Mouse (Mus musculus): ENCODE measurements at regions not wholly inside any gene's neighbourhood (a gene's known extent, or its start where the extent isn't known, plus 50 kb on each side); places are given as distances from the start of the nearest gene placed in this dataset.

DNA sequence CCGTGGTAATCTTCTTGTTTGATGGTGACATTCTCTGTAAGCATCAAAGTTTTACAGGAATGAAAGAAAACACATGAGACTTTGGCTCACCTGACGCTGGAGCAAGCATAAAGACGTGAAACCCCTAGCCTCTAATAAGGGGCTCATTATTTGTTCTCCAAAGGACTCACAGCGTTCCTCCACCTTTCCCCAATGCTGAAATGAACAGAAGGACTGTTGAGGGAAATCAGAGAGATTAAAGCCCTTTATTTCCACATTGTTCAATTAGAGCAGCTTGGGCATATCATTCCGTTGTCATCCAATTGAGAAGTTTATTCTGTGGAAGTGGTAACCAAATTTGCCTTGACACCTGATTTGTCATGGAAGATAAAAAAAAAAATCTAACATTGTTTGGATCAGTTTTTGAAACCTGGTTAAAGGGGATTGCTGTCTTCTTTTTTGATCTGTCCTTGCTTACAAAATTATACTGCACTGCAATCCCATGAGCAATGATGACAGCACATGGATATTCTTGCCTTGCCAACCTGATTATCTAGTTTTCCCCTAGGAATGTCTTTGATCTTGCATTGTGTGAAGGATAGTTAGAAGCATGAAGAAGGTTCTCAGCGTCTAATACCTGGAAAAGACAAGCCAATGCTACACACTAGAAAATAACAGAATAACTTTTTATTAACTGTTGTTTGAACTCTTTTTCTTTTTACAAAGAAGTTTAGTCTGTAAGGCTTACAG lies 62.1 kb upstream of the Mrps30 start:
- Histone ChIP-seq H3K4me2 (ENCODE audit: low read depth, severe bottlenecking) (no peak overlapping the region), H3K4me3 (ENCODE audit: low read depth, low read length) (no peak overlapping the region), H3K9ac (ENCODE audit: low read length) (no peak overlapping the region), H3K4me1 (ENCODE audit: control insufficient read depth, insufficient read depth, low read length) (no peaks in the 10 kb centered on the region), H3K9me3 (ENCODE audit: control insufficient read depth, low read length) (no peaks in the 10 kb centered on the region), H3K27me3 (ENCODE audit: control insufficient read depth, insufficient read depth, low read length) (no peaks in the 10 kb centered on the region), H3K27ac (replicated peaks; ENCODE audit: low read depth, low read length) (no peak overlapping the region), H3K36me3 (ENCODE audit: control insufficient read depth, insufficient read depth, low read length) (no peaks in the 10 kb centered on the region)
- no peak for DNase-seq (ENCODE audit: low spot score)
- no peak for ATAC-seq (ENCODE audit: insufficient number of reproducible peaks, low FRiP score, low TSS enrichment, low read depth)
- WGBS: 56% methylated on average over 6 of the region's 6 CpGs

DNA sequence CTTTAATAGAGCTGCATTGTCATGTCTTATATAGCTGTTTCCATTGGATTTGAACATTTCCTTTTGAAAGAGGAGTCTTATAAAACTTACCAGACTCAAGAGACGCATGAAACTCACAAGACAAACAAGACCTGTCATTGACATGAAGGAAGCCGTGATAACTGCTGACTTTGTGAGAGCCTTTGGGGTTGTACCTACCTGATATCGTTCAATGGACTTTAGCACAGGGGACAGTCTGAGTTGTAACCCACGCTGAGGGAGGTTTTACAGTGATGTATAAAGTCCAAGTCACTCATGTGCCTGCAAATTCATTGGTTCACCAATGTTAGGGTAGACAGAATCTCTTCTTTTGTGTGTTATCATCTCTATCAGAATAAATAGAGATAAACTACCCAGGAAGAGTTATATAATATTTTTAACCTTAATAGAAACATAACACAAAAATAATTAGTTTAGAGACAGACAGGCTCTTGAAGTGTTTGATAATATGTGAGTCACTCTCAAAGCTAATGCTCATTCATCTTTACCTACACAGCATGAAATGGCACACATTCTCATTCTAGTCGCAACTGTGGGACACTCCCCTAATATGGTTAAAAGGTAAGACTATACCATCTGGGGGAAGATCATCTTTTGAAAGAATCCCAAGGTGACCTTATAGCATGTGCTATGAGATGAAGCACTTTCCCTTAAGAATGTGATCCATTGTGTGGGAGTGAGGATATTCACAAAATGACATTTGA lies 54.4 kb upstream of the Mrps30 start:
- no peak overlapping the region for H3K4me3 ChIP-seq (ENCODE audit: low read depth, low read length)
- H3K36me3 ChIP-seq (ENCODE audit: control insufficient read depth, insufficient read depth, low read length): no peaks in the 10 kb centered on the region
- H3K27me3 ChIP-seq (ENCODE audit: control insufficient read depth, insufficient read depth, low read length): no peaks in the 10 kb centered on the region
- no peaks in the 10 kb centered on the region for H3K4me1 ChIP-seq (ENCODE audit: control insufficient read depth, insufficient read depth, low read length)
- ATAC-seq (ENCODE audit: insufficient number of reproducible peaks, low FRiP score, low TSS enrichment, low read depth) (no peak), DNase-seq (ENCODE audit: low spot score) (no peak)
- H3K4me2 ChIP-seq (ENCODE audit: low read depth, severe bottlenecking): no peak overlapping the region
- H3K27ac ChIP-seq (replicated peaks; ENCODE audit: low read depth, low read length): no peak overlapping the region
- H3K9me3 ChIP-seq (ENCODE audit: control insufficient read depth, low read length): no peaks in the 10 kb centered on the region
- no peak overlapping the region for H3K9ac ChIP-seq (ENCODE audit: low read length)
- WGBS: 91% methylated on average over 5 of the region's 5 CpGs

All from limb, embryonic 11.5 days (tissue).